Mouse (Mus musculus) kidney, embryonic 14.5 days (tissue): ENCODE measurements around the gene Lmnb2. TPM values are rescaled to one million over a fixed set of nuclear protein-coding genes. Genes with fewer than 3 reads are reported as not detected.

ENCODE experiments used
- ATAC-seq: fragments of 200-750 bp; cut with Nextera tagmentation; 2 replicates; pipeline ENCODE4 v1.8.0; 2017; ENCODE audit warnings: moderate number of reproducible peaks, mild to moderate bottlenecking, moderate TSS enrichment, moderate library complexity; ENCODE audit not compliant: low FRiP score, low TSS enrichment
- H3K27ac ChIP-seq: fragments of 300-500 bp; sonication (generic); 2 replicates; pipeline ENCODE4 v1.5.1; 2014; ENCODE audit warnings: low read depth, mild to moderate bottlenecking, low read length, moderate library complexity, mixed read lengths
- H3K27me3 ChIP-seq: fragments of 300-500 bp; sonication (generic); 2 replicates; pipeline ENCODE4 v1.6.1; 2014; ENCODE audit warnings: mild to moderate bottlenecking, low read length; ENCODE audit not compliant: control insufficient read depth, insufficient read depth
- H3K36me3 ChIP-seq: fragments of 300-500 bp; sonication (generic); 2 replicates; pipeline ENCODE4 v1.6.1; 2014; ENCODE audit warnings: low read length, mixed read lengths; ENCODE audit not compliant: control insufficient read depth, insufficient read depth
- H3K4me1 ChIP-seq: fragments of 300-500 bp; sonication (generic); 2 replicates; pipeline ENCODE4 v1.6.1; 2014; ENCODE audit warnings: low read length, mixed read lengths; ENCODE audit not compliant: control insufficient read depth, insufficient read depth
- H3K4me2 ChIP-seq: fragments of 300-500 bp; sonication (generic); replicated peaks from 2 replicates; pipeline ENCODE4 v1.6.1; 2014; ENCODE audit warnings: low read depth, mild to moderate bottlenecking, low read length
- H3K4me3 ChIP-seq: fragments of 300-500 bp; sonication (generic); 2 replicates; pipeline ENCODE4 v1.5.1; 2014; ENCODE audit warnings: mild to moderate bottlenecking, low read length
- H3K9ac ChIP-seq: fragments of 300-500 bp; sonication (generic); 2 replicates; pipeline ENCODE4 v1.6.1; 2014; ENCODE audit warnings: low read depth, mild to moderate bottlenecking, low read length, moderate library complexity
- H3K9me3 ChIP-seq: fragments of 300-500 bp; sonication (generic); 2 replicates; pipeline ENCODE4 v1.6.1; 2016; ENCODE audit warnings: low read length; ENCODE audit not compliant: control insufficient read depth
- WGBS: fragments of 180-500 bp; shearing (Covaris S2); extraction: QIAGEN DNeasy Blood & Tissue Kit; methylation state at CpG from one replicate; pipeline ENCODE4 v1.1.7; 2014; 5-methylcytosine and 5-hydroxymethylcytosine counted together
- polyA plus RNA-seq: library from polyadenylated mRNA; unstranded; fragments of >200 nt; fragmentation: Nextera tagmentation; extraction: Ambion mirVana; gene quantifications from 2 replicates; pipeline ENCODE4 v1.2.1, GENCODE M21; 2014

The Lmnb2 gene
- polyA plus RNA-seq, 1 experiment from 2014 or later: 17.1 TPM

DNA sequence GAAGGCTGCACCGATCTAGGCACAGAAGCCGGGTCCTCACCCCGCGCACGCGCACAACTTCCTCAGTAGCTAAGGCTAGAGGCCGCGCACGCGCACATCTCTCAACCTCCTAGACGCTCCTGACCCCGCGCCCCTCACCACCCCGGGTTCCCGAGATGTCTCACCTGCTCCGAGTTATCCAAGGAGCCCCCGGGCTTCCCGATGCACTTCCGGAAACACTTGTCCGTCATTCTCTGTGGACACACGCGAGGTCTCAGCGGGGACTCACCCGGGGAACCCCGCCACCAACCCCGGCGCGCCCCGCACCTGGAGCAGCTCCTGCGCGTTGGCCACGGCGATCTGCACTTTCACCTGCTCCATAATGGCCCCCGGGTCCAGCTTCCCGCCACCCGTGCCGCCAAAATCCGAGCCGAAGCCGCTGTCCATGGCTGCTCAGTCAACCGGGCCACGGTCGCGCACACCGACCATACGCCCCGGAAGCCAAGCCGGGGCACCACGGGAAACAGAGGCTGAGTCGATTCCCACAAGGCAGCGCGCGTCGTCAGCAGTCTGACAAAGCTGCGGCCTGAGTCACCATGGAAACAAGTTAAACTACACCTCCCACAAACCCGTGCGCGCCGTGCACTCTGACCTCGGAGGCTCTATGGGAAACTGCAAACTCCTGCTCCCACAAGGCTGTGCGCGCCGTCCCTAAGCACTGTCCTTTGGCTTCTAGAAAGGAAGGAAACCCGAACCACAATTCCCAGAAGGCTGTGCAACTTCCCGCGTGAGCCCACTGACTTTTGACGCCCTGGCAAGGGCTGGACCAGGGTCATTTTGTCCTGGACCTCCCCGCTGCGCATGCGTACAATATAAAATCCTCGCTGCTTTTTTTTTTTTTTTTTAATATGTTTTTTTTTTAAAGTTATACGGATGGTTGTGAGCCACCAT is 17.5 kb downstream of the Lmnb2 start, which contains the start of gene Timm13:
TSS of gene Timm13 (minus strand) at position 652 of the 930 bp plus-strand sequence.
- under 1% methylated on average over 72 of the region's 72 CpGs for WGBS

DNA sequence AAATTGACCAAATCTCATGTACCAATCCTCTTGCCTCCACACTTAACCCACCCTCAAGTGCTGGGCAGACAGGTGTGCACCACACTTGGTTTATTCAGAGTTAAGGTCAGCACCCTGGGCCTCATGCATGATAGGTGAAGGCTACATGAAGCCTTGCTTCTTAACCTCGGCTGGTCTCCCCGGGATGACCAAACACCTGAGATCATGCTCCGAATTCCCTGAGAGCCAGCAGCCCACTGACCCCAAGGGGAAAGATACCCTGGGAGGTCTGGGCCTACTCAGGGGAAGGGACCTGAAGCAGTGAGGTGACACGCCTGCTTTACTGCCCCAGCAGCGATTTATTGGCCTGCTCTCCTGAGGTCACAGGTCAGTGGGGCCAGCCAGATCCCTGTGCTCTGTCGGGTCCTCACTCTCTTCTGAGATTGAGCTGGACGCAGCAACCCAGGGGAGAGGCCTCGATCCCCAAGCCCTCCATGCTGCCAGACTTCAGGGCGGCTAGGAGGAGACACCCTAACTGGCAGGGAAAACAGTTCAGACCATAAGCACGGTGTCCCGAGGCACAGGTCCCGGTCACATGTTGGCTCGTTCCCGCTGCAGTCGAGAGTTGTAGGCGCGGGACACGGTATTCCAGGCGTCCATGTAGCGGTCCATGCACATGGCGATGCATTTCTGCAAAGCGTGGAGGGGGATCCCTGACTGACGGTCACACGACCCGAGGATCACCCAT is 18.3 kb downstream of the Lmnb2 start:
- Histone ChIP-seq H3K9me3 (no peaks in the 10 kb centered on the region), H3K4me3 (peak overlapping the region; percentile 83), H3K27me3 (no peaks in the 10 kb centered on the region), H3K36me3 (peaks cover 42% of the 10 kb centered on the region), H3K27ac (no peak overlapping the region), H3K9ac (peak overlapping the region; percentile 79), H3K4me1 (peaks cover 9% of the 10 kb centered on the region), H3K4me2 (peak overlapping the region; percentile 75)
- no peak; the same call in 1 of the 2 replicates for ATAC-seq
- WGBS: 10% methylated on average over 25 of the region's 25 CpGs

More for the DNA sequence above, 17.5 kb downstream of the Lmnb2 start, which contains the start of gene Timm13:
- Histone ChIP-seq H3K27me3 (no peaks in the 10 kb centered on the region), H3K4me2 (peak within 1 kb of the TSS; percentile 75), H3K4me1 (peaks cover 9% of the 10 kb centered on the region), H3K36me3 (peaks cover 49% of the 10 kb centered on the region), H3K27ac (peak within 1 kb of the TSS; percentile 84), H3K9me3 (no peaks in the 10 kb centered on the region), H3K4me3 (peak within 1 kb of the TSS; percentile 83), H3K9ac (peak within 1 kb of the TSS; percentile 79)
- peak; percentile 94 for ATAC-seq

DNA sequence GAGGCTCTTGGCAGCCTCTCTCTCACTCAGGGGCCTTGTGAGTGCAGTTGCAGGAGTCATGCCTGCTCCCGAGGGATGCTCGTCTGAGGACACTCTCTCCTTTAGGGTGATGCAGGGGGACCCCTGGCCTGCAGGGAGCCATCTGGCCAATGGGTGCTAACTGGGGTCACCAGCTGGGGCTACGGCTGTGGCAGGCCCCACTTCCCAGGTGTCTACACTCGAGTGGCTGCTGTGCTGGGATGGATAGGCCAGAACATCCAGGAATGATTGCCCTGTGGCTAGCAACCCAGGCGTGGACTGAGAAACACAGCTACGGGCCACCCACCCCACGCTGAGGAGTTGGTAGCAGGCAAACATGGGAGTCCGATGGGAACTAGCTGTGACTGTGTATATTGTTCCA is 19.0 kb downstream of the Lmnb2 start:
- no peak for ATAC-seq
- Histone ChIP-seq H3K4me2 (peak overlapping the region; percentile 75; the same call in 1 of the 2 replicates), H3K9me3 (no peaks in the 10 kb centered on the region), H3K4me1 (peaks cover 9% of the 10 kb centered on the region), H3K36me3 (peaks cover 35% of the 10 kb centered on the region), H3K27me3 (no peaks in the 10 kb centered on the region), H3K4me3 (no peak overlapping the region; the same call in 1 of the 2 replicates), H3K27ac (no peak overlapping the region), H3K9ac (0 out of 2 replicates have a peak overlapping the region, but pooled peaks have one; percentile 79)
- WGBS: 82% methylated on average over 8 of the region's 8 CpGs

DNA sequence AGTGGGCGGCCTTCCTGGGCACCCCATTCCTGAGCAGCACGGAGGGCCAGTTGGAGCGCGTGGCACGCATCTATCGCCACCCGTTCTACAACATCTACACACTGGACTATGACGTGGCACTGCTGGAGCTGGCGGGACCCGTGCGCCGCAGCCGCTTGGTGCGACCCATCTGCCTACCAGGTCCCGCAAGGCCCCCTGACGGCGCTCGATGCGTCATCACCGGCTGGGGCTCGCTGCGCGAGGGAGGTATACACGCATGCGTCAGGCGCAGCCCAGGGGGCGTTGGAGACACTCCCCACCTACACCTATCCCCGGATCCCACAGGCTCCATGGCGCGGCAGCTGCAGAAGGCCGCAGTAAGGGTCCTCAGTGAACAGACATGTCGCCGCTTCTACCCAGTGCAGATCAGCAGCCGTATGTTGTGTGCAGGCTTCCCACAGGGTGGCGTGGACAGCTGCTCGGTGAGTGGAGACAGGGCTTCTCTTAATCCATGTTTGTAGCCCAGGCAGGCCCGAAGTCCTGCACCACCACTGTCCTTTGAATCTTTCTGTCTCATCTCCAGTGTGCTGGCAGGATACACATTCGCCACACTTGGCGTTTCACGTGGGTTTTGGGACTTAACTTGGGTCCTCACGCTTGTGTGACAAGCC is 20.1 kb downstream of the Lmnb2 start:
- Histone ChIP-seq H3K4me2 (0 out of 2 replicates have a peak overlapping the region, but pooled peaks have one; percentile 4), H3K9me3 (no peaks in the 10 kb centered on the region), H3K4me3 (no peak overlapping the region), H3K9ac (0 out of 2 replicates have a peak overlapping the region, but pooled peaks have one; percentile 31), H3K4me1 (peaks cover 9% of the 10 kb centered on the region), H3K36me3 (peaks cover 24% of the 10 kb centered on the region), H3K27me3 (no peaks in the 10 kb centered on the region), H3K27ac (no peak overlapping the region)
- 38% methylated on average over 41 of the region's 41 CpGs for WGBS
- ATAC-seq: no peak

DNA sequence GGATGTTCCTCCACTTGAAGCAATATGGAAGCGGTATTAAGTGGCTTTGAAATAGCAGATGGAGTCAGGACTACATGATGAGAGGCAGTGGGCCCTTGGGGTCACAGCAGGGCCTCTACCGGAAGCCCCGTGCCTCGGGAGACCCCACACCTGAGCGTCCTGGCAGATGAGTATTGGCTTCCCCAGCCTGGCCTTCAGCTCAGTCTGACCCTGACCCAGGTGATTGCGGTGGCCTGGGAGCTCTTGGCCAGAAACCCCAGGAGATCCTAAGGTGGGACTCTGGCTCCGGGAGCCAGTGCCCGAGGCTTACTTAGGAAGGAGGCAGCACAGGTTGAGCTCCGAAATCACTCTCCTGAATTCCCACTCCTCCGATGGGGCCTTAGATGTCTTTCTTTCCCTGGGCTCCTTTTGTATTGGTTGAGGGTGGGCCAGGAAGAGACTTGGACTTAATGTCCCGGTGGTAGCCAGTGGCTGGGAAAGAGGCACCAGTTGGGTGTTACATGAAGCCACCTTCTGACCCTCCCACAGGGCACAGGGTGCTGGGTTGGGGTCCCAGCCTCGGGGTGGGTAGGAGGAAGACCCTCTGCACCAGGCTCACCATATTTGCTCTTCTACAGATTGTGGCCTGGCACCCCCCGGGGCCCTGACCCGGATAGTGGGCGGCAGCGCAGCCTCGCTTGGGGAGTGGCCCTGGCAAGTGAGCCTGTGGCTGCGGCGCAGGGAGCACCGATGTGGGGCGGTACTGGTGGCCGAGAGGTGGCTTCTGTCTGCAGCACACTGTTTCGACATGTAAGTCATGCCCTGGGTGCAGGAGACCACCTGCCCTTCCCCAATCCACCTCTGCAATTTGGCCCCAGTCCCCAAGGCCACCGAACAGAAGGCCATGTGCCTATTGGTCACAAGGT is 21.2 kb downstream of the Lmnb2 start:
- Histone ChIP-seq H3K27me3 (no peaks in the 10 kb centered on the region), H3K9ac (no peak overlapping the region), H3K27ac (no peak overlapping the region), H3K4me1 (peaks cover 9% of the 10 kb centered on the region), H3K9me3 (0 out of 2 replicates have a peak, but pooled peaks cover 2% of the 10 kb centered on the region), H3K4me3 (no peak overlapping the region), H3K36me3 (peaks cover 14% of the 10 kb centered on the region), H3K4me2 (no peak overlapping the region)
- 72% methylated on average over 24 of the region's 24 CpGs for WGBS
- ATAC-seq: no peak

DNA sequence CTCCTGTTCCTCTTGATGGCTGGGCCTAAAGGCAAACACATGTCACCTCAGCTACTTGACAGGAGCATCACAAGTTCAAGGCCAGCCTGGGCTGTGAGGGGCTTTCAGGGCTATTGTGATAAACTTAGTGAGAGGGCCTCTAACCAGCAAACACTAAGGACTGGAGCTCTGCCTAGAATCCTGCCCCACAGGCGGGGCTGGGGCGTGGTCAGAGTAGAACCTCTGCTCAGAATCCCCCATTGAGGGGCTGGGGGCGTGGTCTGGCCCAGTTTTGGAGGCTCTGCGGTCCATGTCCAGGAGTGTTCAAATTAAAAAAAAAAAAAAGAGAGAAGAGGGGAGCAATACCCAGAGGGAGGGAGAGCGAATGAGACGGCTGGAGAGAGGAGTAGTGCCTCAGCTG is 22.3 kb downstream of the Lmnb2 start:
- peaks cover 12% of the 10 kb centered on the region for H3K36me3 ChIP-seq
- H3K4me2 ChIP-seq: no peak overlapping the region
- no peak for ATAC-seq
- no peak overlapping the region for H3K4me3 ChIP-seq
- no peaks in the 10 kb centered on the region for H3K27me3 ChIP-seq
- 82% methylated on average over 6 of the region's 6 CpGs for WGBS
- H3K9me3 ChIP-seq: 0 out of 2 replicates have a peak, but pooled peaks cover 2% of the 10 kb centered on the region
- no peak overlapping the region for H3K27ac ChIP-seq
- H3K4me1 ChIP-seq: peaks cover 9% of the 10 kb centered on the region
- no peak overlapping the region for H3K9ac ChIP-seq

DNA sequence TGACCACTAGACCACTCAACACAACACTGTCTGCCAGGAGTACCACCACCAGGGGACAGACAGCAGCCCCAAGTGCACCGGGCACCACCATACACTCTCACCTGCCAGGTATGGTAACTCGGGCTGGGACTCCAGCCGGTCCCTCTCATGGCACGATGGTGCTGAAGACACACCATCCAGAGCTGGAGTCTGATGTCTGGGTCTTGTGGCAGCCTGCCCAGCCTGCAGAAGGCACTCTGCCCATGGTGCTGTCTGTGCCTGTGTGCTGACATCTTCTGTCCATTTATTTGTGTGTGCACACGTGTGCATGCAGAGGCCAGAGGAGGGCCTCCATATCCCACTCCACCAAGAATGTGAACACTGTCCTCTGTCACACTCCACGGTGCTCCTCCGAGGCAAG is 22.9 kb downstream of the Lmnb2 start:
- Histone ChIP-seq H3K36me3 (peaks cover 12% of the 10 kb centered on the region), H3K4me3 (no peak overlapping the region), H3K27ac (no peak overlapping the region), H3K27me3 (no peaks in the 10 kb centered on the region), H3K4me1 (peaks cover 9% of the 10 kb centered on the region), H3K4me2 (no peak overlapping the region), H3K9me3 (0 out of 2 replicates have a peak, but pooled peaks cover 2% of the 10 kb centered on the region), H3K9ac (no peak overlapping the region)
- no peak for ATAC-seq
- WGBS: 86% methylated on average over 7 of the region's 7 CpGs

DNA sequence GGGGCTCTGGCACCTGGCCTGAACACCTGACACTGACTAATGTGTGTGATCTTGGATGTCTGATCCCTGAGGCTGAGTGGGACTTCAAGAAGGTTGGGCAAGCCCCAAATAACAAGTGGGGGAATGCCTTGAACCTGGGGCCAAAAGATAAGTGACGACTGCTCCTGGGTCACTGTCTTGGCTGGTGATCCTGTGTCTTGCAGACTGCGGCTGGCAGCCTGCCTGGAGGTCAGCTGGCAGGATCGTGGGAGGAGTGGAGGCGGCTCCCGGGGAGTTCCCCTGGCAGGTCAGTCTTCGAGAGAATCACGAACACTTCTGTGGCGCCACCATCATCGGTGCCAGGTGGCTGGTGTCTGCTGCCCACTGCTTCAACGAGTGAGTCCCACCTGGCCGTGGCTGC is 30.9 kb downstream of the Lmnb2 start:
- Histone ChIP-seq H3K27me3 (peaks cover 7% of the 10 kb centered on the region; the same call in 1 of the 2 replicates), H3K36me3 (no peaks in the 10 kb centered on the region), H3K9me3 (no peaks in the 10 kb centered on the region), H3K4me1 (no peaks in the 10 kb centered on the region), H3K9ac (no peak overlapping the region), H3K4me2 (no peak overlapping the region), H3K27ac (no peak overlapping the region), H3K4me3 (no peak overlapping the region)
- ATAC-seq: no peak
- WGBS: 58% methylated on average over 11 of the region's 11 CpGs
